Mouse (Mus musculus) myocyte (in vitro differentiated cells): ENCODE data around the gene Ptgr2. TPM values are rescaled to one million over a fixed set of nuclear protein-coding genes. Genes with fewer than 3 reads are reported as not detected.

Experiments
- H3K27me3 ChIP-seq: one replicate; pipeline ENCODE4 v1.6.1; 2011; ENCODE audit not compliant: control insufficient read depth, insufficient read depth, insufficient read length
- H3K36me3 ChIP-seq: one replicate; pipeline ENCODE4 v1.6.1; 2011; ENCODE audit not compliant: control insufficient read depth, insufficient read depth
- H3K4me2 ChIP-seq: one replicate; pipeline ENCODE4 v1.6.1; 2011; ENCODE audit warnings: low read depth, control low read depth
- H3K4me3 ChIP-seq: one replicate; pipeline ENCODE4 v1.5.1; 2011; ENCODE audit warnings: mild to moderate bottlenecking, control low read depth, moderate library complexity
- H3K79me2 ChIP-seq: one replicate; pipeline ENCODE4 v1.6.1; 2011; ENCODE audit not compliant: control insufficient read depth, insufficient read depth
- H3ac ChIP-seq: one replicate; pipeline ENCODE4 v1.6.1; 2011; ENCODE audit not compliant: control insufficient read depth, insufficient read length
- CEBPB ChIP-seq: IDR thresholded peaks from 2 replicates; pipeline ENCODE4 v1.6.1; 2011; ENCODE audit warnings: mild to moderate bottlenecking, moderate library complexity; ENCODE audit not compliant: poor library complexity, insufficient read depth, severe bottlenecking
- E2F4 ChIP-seq: IDR thresholded peaks from one replicate; pipeline ENCODE4 v1.6.1; 2011; ENCODE audit warnings: mild to moderate bottlenecking, control low read depth, moderate library complexity; ENCODE audit not compliant: insufficient read depth
- MAX ChIP-seq: IDR thresholded peaks from one replicate; pipeline ENCODE4 v1.6.1; 2011; ENCODE audit warnings: low read depth, mild to moderate bottlenecking, control low read depth
- MYOD1 ChIP-seq, 3 experiments: IDR thresholded peaks; one replicate each; pipeline ENCODE4 v1.6.1; 2011; ENCODE audit warnings: control low read depth in 2 of 3, low read depth in 2 of 3, mild to moderate bottlenecking in 2 of 3, moderate library complexity in 1 of 3; ENCODE audit not compliant: insufficient read length in 2 of 3, control insufficient read depth in 1 of 3
- MYOG ChIP-seq, 3 experiments: IDR thresholded peaks; one replicate each; pipeline ENCODE4 v1.6.1; 2011; ENCODE audit warnings: control low read depth in 2 of 3, low read depth in 2 of 3, mild to moderate bottlenecking in 2 of 3; ENCODE audit not compliant: insufficient read length in 2 of 3, control insufficient read depth in 1 of 3, insufficient read depth in 1 of 3
- POLR2A ChIP-seq: IDR thresholded peaks from one replicate; pipeline ENCODE4 v1.6.1; 2011; ENCODE audit warnings: low read depth, mild to moderate bottlenecking, control low read depth, moderate library complexity; ENCODE audit not compliant: insufficient read length
- POLR2AphosphoS2 ChIP-seq: IDR thresholded peaks from one replicate; pipeline ENCODE4 v1.6.1; 2011; ENCODE audit warnings: low read depth, control low read depth; ENCODE audit not compliant: insufficient read length
- REST ChIP-seq: IDR thresholded peaks from one replicate; pipeline ENCODE4 v1.6.1; 2011; ENCODE audit warnings: mild to moderate bottlenecking, control low read depth, moderate library complexity; ENCODE audit not compliant: insufficient read depth, insufficient read length
- SRF ChIP-seq: IDR thresholded peaks from one replicate; pipeline ENCODE4 v1.6.1; 2011; ENCODE audit warnings: low read depth; ENCODE audit not compliant: control insufficient read depth, insufficient read length
- TCF12 ChIP-seq: IDR thresholded peaks from one replicate; pipeline ENCODE4 v1.6.1; 2011; ENCODE audit warnings: mild to moderate bottlenecking, control low read depth; ENCODE audit not compliant: poor library complexity, insufficient read depth, severe bottlenecking
- TCF3 ChIP-seq: IDR thresholded peaks from one replicate; pipeline ENCODE4 v1.6.1; 2011; ENCODE audit warnings: low read depth, control low read depth; ENCODE audit not compliant: insufficient read length
- USF1 ChIP-seq: IDR thresholded peaks from one replicate; pipeline ENCODE4 v1.6.1; 2011; ENCODE audit warnings: low read depth, mild to moderate bottlenecking, control low read depth, moderate library complexity
- polyA plus RNA-seq: library from polyadenylated mRNA; unstranded; fragments of >200 nt; fragmentation: generic; extraction: Trizol; gene quantifications from one replicate; pipeline ENCODE4 v1.2.1, GENCODE M21; 2012; ENCODE audit warnings: missing spikeins

The Ptgr2 gene
- polyA plus RNA-seq, 1 experiment: 40.4 TPM

GRCm38 (mm10) chr12:84278901-84279300, 6.1 kb upstream of the Ptgr2 start:
- no peaks in the 10 kb centered on the region for H3K36me3 ChIP-seq
- no peak overlapping the region for H3K4me3 ChIP-seq
- TF ChIP-seq MYOG (IDR thresholded peaks at IDR 0.05; ENCODE audit: control insufficient read depth in 1 of 3, insufficient read depth in 1 of 3, insufficient read length in 2 of 3, low read depth in 2 of 3) (peak in 1 of 3 experiments; percentile 57), TCF3 (no peak), POLR2A (no peak), MYOD1 (IDR thresholded peaks at IDR 0.05; ENCODE audit: control insufficient read depth in 1 of 3, insufficient read length in 2 of 3, low read depth in 2 of 3) (peak in 2 of 3 experiments; percentile 30 to 50), POLR2AphosphoS2 (no peak), SRF (no peak)
- H3ac ChIP-seq: no peak overlapping the region
- peak overlapping the region; percentile 50 for H3K4me2 ChIP-seq
- no peaks in the 10 kb centered on the region for H3K27me3 ChIP-seq
- H3K79me2 ChIP-seq: no peaks in the 10 kb centered on the region

GRCm38 (mm10) chr12:84284391-84284790, 641 bp upstream of the Ptgr2 start:
- TF ChIP-seq SRF (no peak), TCF3 (no peak), POLR2A (no peak), CEBPB (no peak), TCF12 (no peak), E2F4 (no peak), USF1 (no peak), MYOD1 (IDR thresholded peaks at IDR 0.05; ENCODE audit: control insufficient read depth in 1 of 3, insufficient read length in 2 of 3, low read depth in 2 of 3) (no peak), MYOG (IDR thresholded peaks at IDR 0.05; ENCODE audit: control insufficient read depth in 1 of 3, insufficient read depth in 1 of 3, insufficient read length in 2 of 3, low read depth in 2 of 3) (no peak), REST (no peak)
- Histone ChIP-seq H3K79me2 (peaks cover 12% of the 10 kb centered on the region), H3K4me3 (peak overlapping the region; percentile 63), H3K27me3 (no peaks in the 10 kb centered on the region), H3K4me2 (peak overlapping the region; percentile 88), H3K36me3 (no peaks in the 10 kb centered on the region), H3ac (peak overlapping the region; percentile 23)

GRCm38 (mm10) chr12:84285593-84285968, 549 bp downstream of the Ptgr2 start:
- Histone ChIP-seq H3K36me3 (no peaks in the 10 kb centered on the region), H3ac (peak overlapping the region; percentile 23), H3K27me3 (no peaks in the 10 kb centered on the region), H3K4me3 (peak overlapping the region; percentile 63), H3K79me2 (peaks cover 12% of the 10 kb centered on the region), H3K4me2 (peak overlapping the region; percentile 63)
- no peak for TF ChIP-seq MYOG (IDR thresholded peaks at IDR 0.05; ENCODE audit: control insufficient read depth in 1 of 3, insufficient read depth in 1 of 3, insufficient read length in 2 of 3, low read depth in 2 of 3)
- TF ChIP-seq POLR2A: no peak
- TF ChIP-seq CEBPB: no peak
- TF ChIP-seq POLR2AphosphoS2: no peak
- TF ChIP-seq REST: no peak
- no peak for TF ChIP-seq TCF12

GRCm38 (mm10) chr12:84288461-84288860, 3.4 kb downstream of the Ptgr2 start:
- no peak overlapping the region for H3ac ChIP-seq
- H3K4me3 ChIP-seq: no peak overlapping the region
- H3K27me3 ChIP-seq: no peaks in the 10 kb centered on the region
- peaks cover 12% of the 10 kb centered on the region for H3K79me2 ChIP-seq
- peaks cover 10% of the 10 kb centered on the region for H3K36me3 ChIP-seq
- H3K4me2 ChIP-seq: no peak overlapping the region
- TF ChIP-seq E2F4 (no peak), POLR2AphosphoS2 (no peak), TCF3 (no peak), CEBPB (no peak), REST (no peak), TCF12 (no peak), USF1 (no peak), MAX (no peak), MYOG (IDR thresholded peaks at IDR 0.05; ENCODE audit: control insufficient read depth in 1 of 3, insufficient read depth in 1 of 3, insufficient read length in 2 of 3, low read depth in 2 of 3) (no peak), MYOD1 (IDR thresholded peaks at IDR 0.05; ENCODE audit: control insufficient read depth in 1 of 3, insufficient read length in 2 of 3, low read depth in 2 of 3) (no peak), SRF (no peak), POLR2A (no peak)

- H3K4me2 ChIP-seq: no peak overlapping the region
- H3K79me2 ChIP-seq: no peaks in the 10 kb centered on the region
- H3ac ChIP-seq: no peak overlapping the region
- no peak overlapping the region for H3K4me3 ChIP-seq
- no peaks in the 10 kb centered on the region for H3K27me3 ChIP-seq
- peaks cover 41% of the 10 kb centered on the region for H3K36me3 ChIP-seq
- TF ChIP-seq MYOD1 (IDR thresholded peaks at IDR 0.05; ENCODE audit: control insufficient read depth in 1 of 3, insufficient read length in 2 of 3, low read depth in 2 of 3) (no peak), USF1 (no peak), REST (no peak), TCF12 (no peak)
Observed at GRCm38 (mm10) chr12:84297851-84298250, 12.8 kb downstream of the Ptgr2 start.
